Mouse (Mus musculus) embryo, embryonic 9.5 days (tissue): ENCODE data around the gene Cnpy2.

Experiments used
- DNase-seq: peaks from one replicate; pipeline ENCODE4 v3.0.0-alpha.2; 2017; ENCODE audit errors: extremely low spot score

Cnpy2 gene

DNA sequence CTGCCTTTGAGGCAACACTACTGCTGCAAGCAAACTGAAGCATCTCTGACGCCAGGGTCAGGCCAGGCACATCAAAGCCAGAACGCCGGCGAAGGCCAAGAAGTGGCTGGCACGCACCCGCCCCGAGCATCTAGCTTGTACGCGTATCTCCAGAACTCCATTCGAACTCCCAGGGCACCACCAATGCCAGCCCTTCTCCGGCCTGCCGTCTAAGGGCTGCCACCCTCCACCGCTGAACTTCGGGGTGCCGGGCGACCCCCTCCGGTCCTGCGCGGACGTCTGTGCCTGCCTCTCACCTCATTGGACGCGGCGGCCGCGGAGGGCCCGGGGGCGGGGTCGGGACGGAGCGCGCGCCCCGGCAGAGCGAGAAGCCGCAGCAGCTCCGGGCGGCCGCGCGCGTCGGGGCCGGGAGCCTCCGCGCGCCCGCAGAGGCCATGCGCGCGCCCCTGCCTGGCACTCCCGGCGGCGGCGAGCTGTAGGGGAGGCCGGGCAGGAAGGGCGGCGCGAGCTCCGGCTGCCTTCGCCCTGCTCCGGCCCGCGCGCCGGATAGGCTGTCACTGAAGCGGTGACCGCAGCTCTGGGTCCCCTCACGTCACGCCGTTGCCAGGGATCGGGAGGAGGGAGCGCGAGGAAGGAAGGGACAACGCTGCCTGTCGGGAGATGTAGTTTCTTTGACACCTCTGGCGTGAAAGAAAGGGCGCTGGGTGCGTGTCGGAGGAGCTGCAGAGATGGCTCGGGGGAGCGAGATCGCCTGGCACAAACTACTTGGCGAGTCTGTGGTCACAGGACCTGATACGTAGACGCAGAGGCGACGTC lies 46.4 kb downstream of the Cnpy2 start, which contains the start of gene Coq10a:
Gene Coq10a, minus strand, starts transcription at position 596 of the 816 bp plus-strand sequence.
- peak; percentile 90 for DNase-seq

DNA sequence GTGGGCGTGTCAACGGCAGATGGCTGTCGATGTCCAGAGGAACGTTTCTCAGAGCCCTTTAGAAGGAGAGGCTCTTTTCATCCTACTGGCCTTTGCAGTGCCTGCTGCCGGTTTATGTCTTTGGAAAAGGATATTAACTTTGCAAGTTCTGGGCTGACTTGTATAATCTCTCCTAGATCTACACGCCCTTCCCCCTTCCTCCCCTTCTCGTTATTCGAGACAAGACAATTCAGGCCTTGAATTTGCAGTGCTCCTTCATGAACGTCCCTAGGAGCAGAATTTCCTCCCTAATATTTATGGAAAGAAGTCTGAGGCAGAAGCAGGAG lies 46.9 kb downstream of the Cnpy2 start:
- DNase-seq, result no peak

DNA sequence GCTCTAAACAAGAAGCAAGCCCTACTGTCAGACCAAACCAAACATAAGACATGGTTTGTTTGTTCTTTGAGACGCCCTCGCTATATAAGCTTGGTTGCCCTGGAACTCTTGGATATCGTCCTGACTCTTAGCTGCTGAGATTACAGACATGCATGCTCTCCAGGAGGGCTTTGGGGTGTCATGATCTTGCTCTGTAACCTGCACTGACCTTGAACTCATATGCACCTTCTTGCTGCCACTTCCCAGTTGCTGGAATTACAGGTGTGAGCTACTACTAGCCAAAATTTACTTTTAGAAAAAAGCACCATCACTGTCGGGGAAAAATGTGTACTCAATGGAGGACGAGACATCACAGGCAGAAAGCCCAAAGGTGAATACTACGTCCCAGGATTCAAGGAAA lies 47.3 kb downstream of the Cnpy2 start:
- no peak for DNase-seq

- no peak for DNase-seq
Measured at GRCm38 (mm10) chr10:128370021-128370420, 47.8 kb downstream of the Cnpy2 start.

GRCm38 (mm10) chr10:128370601-128371000 lies 48.3 kb downstream of the Cnpy2 start:
- DNase-seq, result no peak

GRCm38 (mm10) chr10:128372142-128372541 lies 49.9 kb downstream of the Cnpy2 start:
- DNase-seq, result no peak

DNA sequence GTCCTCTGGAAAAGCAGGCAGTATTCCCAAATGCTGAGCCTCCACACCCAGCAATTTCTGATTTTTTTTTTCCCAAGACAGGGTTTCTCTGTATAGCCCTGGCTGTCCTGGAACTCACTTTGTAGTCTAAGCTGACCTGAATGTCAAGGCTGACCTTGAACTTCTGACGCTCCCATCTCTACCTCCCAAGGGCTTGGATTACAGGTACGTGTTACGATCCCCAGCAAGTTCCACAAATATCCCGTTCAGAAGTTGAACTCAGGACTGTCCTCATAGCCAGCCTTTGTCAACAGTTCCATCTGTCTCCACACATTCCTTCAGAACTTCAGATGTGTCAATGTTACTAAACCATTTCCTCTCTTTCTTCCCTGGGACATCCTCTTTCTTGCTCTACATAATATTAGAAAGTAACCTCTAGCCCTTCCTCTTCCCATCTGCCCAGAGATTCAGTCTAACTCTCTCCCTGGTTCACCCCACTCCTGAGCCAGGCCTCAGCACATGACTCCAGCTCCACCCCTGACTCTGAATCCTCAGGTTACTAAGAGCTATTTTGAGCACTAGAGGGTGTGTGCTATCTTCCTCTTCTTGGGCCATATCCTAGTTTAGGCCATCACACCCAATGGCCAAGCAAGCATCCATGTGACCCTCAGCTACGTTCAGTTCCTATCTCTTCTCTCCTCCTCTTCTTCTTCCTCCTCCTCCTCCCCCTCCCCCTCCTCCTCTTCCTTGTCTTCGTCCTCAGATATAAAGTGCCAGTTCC lies 50.9 kb downstream of the Cnpy2 start:
- no peak for DNase-seq

GRCm38 (mm10) chr10:128374393-128374792 lies 52.1 kb downstream of the Cnpy2 start:
- DNase-seq, result no peak

- no peak for DNase-seq
Measured at GRCm38 (mm10) chr10:128376099-128376454, 53.8 kb downstream of the Cnpy2 start.

DNA sequence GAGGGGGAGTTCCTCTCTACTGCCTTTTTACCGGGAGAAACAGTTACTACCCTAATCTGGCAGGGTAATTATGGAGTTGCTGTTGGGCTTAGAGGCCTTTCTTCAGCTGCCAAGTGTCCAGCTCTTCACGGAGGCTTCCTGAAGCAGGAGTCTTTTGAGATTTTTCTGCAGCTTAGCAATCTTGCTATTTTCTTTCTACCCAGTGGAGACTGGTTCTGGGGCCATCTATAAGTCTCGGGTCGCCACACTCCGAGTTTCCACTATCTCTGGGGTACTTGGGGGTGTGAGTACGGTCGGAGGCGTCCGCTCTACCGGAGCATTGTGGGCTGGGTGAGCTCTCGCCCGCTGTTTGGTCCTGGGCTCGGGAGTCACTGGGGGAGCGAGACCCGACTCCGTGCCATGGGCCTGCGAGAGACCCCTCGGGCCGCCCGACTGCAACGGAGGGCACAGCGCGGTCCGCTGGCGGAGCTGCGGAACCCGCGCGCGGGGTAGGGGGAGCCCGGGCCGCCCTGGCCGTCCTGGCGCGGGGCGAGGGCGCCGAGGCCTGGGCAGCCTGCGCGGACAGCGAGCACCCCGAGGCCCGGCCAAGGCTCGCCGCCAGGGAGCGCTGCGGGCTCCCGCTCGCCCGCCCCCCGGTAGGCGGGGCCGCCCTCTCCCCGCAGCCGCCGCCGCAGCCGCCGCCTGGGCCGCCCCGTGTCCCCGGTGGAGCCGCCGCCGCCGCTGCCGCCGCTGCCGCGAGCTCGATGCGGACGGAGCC lies 54.4 kb downstream of the Cnpy2 start, which contains the start of gene Ankrd52:
Gene Ankrd52, plus strand, starts transcription at position 661 of the 757 bp plus-strand sequence.
- peak; percentile 87 for DNase-seq
